Mouse (Mus musculus) layer of hippocampus, adult 18-20 months (tissue): ENCODE measurements around the gene Clic6. TPM values are rescaled to one million over a fixed set of nuclear protein-coding genes. Genes with fewer than 3 reads are reported as not detected.

Experiments used
- DNase-seq, 2 experiments: peaks; one replicate each; pipeline ENCODE4 v3.0.0; 2022; ENCODE audit warnings: low spot score in 2 of 2
- total RNA-seq, 2 experiments: library from RNA; stranded (reverse); gene quantifications; 2 replicates each; pipeline ENCODE4 v1.2.3; 2021

The Clic6 gene
- total RNA-seq, 2 experiments from 2014 or later: 3.1 to 4.1 TPM

GRCm38 (mm10) chr16:92519820-92520492 lies 34.4 kb downstream of the Clic6 start:
- DNase-seq: peak in 1 of 2 experiments; percentile 67

DNA sequence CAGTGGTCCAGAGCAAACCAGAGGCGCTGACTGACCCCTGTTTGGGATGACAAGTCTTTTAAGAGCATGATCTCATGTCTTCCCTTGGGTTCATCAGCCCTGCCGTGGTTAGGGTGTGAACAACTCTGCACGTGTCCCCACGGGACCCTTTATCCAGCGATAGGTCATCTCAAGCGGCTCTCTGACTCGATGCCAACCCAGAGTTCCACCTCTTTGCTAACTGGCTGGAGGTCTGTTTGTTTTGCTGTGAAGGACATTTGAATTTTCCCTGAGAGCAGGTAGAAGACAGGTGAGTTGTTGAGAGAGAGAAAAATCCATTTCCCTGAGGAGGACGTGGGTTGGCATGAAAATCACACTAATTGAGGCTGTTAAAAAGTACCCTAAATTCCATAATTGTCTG lies 37.8 kb downstream of the Clic6 start:
- no peak for DNase-seq

- peak in 1 of 2 experiments; percentile 20 for DNase-seq
These were observed 39.1 kb downstream of the Clic6 start for GRCm38 (mm10) chr16:92524651-92525050.

DNA sequence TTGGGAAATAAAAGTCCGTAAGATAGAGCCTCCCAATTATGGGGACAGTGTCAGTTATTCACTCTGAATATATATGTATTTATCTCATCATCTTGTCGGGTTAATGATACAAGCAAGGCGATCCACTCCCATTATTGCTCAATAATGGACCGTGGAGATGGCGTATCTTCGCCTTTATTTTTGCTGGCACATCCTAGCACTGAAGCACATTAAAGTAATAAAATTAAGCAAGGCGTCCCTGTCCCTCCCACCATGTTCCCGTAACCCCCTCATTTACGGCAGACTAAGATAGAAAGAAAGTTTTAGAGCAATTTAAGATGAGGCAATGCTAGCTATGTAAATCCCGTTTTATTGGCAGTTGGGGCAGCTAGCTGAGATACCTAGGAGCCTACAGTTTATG lies 40.4 kb downstream of the Clic6 start:
- DNase-seq: no peak

GRCm38 (mm10) chr16:92535258-92535657 lies 49.7 kb downstream of the Clic6 start:
- DNase-seq: no peak

DNA sequence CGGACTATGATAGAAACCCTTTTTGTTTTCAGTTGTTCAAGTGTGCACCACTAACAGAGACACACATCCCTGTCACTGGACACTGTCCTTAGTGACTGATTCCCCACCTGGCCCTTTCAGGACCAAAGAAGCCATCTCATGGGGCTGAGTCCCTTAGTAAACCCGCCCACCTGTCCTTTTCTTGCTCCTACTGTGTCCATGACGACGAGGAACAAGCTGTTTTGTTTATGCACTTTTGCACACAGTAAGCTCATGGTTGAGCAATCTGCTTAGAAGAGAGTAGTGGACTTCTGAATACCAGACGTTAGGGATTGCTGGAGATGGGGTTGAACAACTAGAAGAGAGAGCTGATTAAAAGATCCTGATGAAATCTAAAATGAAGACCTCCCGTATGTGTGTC lies 52.8 kb downstream of the Clic6 start:
- DNase-seq: no peak

DNA sequence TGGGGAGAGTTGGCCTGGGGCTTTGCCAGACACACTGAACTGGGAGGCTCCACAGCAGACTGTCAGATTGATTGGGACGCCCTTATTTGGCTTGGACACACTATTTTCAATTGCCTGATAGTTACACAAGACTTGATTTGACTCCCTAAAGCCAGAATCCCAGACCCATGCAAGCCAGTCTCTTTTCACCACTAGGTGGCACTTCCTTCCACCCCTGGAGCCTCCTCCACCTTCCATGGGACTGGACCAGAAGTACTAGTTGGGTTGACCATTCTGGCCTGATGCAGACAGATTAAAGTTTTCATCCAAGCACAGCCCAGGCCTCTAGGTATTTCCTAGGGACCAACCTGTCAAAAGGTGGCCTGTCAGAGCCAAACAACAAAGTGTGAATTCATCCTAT lies 58.7 kb downstream of the Clic6 start:
- DNase-seq: peak in 1 of 2 experiments; percentile 26

DNA sequence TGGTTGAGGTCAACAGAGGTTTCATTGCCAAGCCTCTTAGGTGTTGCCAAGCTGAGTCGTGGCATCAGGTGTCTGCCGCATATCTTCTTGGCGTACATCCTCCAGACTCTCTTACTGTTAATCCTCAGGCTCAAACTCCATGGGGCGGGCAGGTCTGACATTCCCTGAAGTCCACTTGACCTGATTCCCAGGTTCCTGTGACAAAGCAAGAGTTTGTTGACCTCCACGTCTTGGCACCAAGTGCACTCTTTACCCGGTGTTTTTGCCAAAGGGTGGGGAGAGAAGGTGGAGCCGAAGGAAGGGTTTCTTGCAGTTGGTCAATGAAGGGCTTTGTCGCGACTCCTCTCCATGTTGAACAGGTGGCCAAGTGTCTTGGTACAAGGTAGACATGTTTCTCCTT lies 63.1 kb downstream of the Clic6 start:
- DNase-seq: no peak

DNA sequence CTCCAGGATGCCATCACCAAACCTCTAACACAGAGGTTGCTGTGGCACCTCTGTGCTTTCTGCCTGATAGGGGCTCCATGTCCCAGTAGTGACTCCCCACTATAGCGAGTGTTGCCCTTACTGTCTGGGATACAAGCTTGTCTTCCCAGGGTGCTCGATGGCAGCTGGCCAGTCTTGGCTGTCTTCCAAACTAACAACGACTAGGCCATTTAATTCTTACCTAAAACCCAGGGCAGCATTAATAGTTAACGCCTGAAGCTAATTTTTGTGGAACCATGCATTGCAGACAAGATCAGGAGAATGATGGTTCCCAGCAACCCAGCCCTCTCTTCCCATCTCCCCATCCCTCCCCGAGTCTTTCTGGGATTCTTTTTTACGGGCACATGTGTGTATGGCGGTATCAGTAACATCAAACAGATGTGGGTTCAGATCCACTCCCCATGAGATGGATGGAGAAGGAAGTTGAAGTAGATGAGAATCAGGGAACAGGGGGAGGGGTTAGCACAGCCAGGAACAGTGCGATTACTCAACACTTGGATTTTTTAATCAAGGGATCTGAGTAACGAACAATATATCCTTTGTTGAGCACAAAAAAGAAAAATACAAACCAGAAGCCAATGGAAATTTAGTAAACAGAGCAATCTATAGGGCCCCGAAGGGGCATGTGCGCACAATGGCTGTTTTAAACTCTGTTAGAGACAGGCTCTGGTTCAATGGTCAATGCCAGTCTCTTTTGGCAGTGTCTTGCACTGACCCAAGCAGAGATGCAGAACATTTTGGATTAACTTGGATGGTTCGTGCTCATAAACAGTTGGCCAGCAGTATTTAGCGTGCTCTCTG lies 66.0 kb downstream of the Clic6 start:
- no peak for DNase-seq

- DNase-seq: no peak
These were observed 66.5 kb downstream of the Clic6 start for GRCm38 (mm10) chr16:92552106-92552382.

DNA sequence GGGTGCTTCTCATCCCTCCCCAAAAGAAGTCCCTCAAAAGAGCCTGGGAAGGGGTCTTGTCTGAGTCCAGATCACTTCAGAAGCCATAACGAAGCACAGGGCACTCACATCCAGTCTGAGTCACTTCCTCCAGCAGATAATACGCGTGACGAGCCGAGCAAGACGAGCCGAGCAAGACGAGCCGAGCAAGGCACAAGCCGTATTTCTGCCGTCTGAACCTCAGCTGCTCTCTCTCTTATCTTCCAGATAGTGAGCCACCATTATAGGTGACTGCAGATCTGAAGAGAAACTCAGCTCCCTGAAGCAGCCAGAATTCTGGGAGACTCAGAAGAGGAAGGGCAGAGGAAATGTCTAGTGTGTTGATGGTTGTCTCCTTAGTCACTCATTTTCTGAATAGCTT lies 67.3 kb downstream of the Clic6 start:
- no peak for DNase-seq

GRCm38 (mm10) chr16:92555051-92555450 lies 69.5 kb downstream of the Clic6 start:
- no peak for DNase-seq

DNA sequence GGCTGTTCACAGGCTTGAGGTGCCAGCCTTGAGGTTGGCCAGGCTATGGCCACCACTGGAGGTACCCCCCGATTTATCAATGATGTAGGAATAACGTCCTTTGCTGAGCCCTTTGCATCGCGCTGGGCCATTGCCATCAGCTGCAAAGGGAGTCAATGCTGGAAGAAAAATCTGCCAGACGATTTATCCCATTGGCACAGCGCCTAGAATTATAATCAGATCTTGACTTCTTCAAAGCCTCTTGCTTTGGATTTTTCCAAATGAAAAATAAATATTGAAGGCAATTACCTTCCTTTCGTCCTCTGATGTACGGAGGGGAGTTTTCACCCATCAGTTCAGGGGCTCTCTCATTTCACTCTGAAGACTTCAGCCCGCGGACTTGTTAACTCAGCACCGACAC lies 79.8 kb downstream of the Clic6 start:
- DNase-seq: peak in 1 of 2 experiments; percentile 20

GRCm38 (mm10) chr16:92565708-92566107 lies 80.2 kb downstream of the Clic6 start:
- peak; percentile 73 to 92 for DNase-seq

- no peak for DNase-seq
These were observed 80.6 kb downstream of the Clic6 start for GRCm38 (mm10) chr16:92566146-92566545.

- no peak for DNase-seq
These were observed 85.7 kb downstream of the Clic6 start for GRCm38 (mm10) chr16:92571246-92571645.

- no peak for DNase-seq
These were observed 87.7 kb downstream of the Clic6 start for GRCm38 (mm10) chr16:92573193-92573592.

DNA sequence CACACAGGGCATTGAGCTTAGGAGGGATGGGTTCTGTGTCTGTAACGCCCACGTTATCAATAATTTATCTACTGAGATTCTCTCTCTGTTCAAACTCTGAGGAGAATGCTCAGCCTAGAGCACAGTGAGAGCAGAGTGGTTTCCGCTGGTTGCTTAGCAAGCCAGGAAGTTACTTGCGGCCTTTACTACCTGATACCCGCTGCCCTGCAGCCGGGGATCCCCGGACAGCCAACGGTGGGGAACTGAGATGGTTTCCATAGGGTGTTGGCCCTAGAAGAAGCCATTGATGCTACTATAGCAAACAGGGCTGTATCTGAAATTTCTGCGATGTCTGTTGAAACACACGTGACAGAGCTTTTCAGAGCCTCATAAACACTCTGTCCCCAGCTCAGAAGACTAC lies 90.3 kb downstream of the Clic6 start:
- no peak for DNase-seq

GRCm38 (mm10) chr16:92577381-92577780 lies 91.8 kb downstream of the Clic6 start:
- no peak for DNase-seq

DNA sequence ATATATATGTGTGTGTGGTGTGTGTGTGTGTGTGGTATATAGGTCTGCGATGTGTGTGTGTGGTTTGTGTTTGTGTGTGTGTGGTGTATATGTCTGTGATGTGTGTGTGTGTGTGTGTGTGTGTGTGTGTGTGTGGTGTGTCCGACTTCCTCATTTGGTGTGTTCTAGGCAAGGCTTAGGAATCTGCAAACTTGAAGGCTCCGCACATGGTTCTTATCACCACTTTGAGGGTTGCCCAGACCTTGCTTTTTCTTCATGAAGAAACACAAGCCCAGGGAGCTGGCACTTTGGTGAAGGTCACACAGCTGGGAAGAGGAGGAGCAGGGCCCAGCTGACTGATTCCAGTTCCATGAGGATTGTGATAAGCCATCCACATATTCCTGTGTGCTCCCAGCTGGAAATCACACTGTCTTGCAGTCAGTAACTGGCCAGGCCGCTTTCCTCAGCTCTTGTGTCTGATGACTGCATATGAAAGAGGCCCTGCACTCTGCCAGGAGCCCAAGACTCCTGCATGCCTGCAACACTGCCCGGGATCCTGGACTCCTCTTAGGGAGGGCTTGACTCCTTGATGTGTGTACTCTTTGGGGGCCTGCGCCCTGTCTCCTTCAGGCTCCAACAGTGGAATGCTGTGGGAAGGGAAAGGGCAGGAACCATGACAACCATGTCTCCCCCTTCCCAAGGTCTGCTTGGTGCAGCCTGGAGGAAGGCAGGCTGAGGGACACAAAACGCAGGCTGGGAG lies 93.5 kb downstream of the Clic6 start:
- no peak for DNase-seq

- DNase-seq: no peak
These were observed 95.4 kb downstream of the Clic6 start for GRCm38 (mm10) chr16:92580981-92581380.

DNA sequence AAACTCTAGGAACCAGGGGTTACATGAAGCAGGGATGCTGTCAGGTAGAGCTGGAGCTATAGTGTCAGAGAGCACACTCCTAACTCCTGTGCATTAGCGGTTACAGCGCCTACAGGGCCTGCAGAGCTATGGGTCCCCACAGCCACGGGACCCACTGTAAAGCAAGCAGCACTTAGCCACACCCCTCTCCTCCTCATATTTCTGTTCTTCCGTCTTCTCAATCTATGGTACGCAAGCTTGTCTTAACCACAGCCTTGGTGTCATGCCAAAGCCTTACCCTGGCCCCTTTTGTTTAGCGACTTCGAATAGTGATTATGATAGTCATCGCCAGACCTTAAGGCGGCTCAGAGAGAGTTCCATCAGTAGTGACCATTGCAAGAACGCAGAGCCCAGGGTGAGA lies 96.2 kb downstream of the Clic6 start:
- DNase-seq: no peak
